Mouse (Mus musculus): ENCODE data around the gene Olfr582.

- TF ChIP-seq POLR2A (IDR thresholded peaks at IDR 0.05; ENCODE audit: extremely low read depth, insufficient read depth, low read length) (no peak), CTCF (IDR thresholded peaks at IDR 0.05; ENCODE audit: low read depth, low read length) (no peak)
These were observed at the start of gene Olfr582 for GRCm38 (mm10) chr7:103037724-103038123.

Measured in liver, adult 2 months (tissue).